Mouse (Mus musculus) heart, adult 2 months (tissue): Measurements from ENCODE around the gene Pnpla6. TPM values are rescaled to one million over a fixed set of nuclear protein-coding genes. Genes with fewer than 3 reads are reported as not detected.

Experiments used
- DNase-seq, 2 experiments: peaks; one replicate each; pipeline ENCODE4 v3.0.0; 2021
- H3K27ac ChIP-seq: fragments of 200-600 bp; 2 replicates; pipeline ENCODE4 v1.8.1; 2022
- H3K27me3 ChIP-seq: fragments of 200-500 bp; 2 replicates; pipeline ENCODE4 v1.6.1; 2012; ENCODE audit warnings: mild to moderate bottlenecking, low read length, inconsistent platforms, mixed read lengths; ENCODE audit not compliant: control insufficient read depth, insufficient read depth
- H3K36me3 ChIP-seq: fragments of 200-500 bp; 2 replicates; pipeline ENCODE4 v1.6.1; 2012; ENCODE audit warnings: low read length, inconsistent platforms; ENCODE audit not compliant: control insufficient read depth, insufficient read depth
- H3K4me1 ChIP-seq: fragments of 200-500 bp; 2 replicates; pipeline ENCODE4 v1.6.1; 2011; ENCODE audit warnings: low read length; ENCODE audit not compliant: control insufficient read depth, insufficient read depth
- H3K4me3 ChIP-seq: fragments of 200-600 bp; 2 replicates; pipeline ENCODE4 v1.8.1; 2022
- H3K79me2 ChIP-seq: fragments of 200-500 bp; replicated peaks from 2 replicates; pipeline ENCODE4 v1.6.1; 2012; ENCODE audit warnings: mild to moderate bottlenecking, inconsistent platforms, low read length, moderate library complexity, mixed read lengths; ENCODE audit not compliant: control insufficient read depth, insufficient read depth
- H3K9ac ChIP-seq: fragments of 200-500 bp; 2 replicates; pipeline ENCODE4 v1.6.1; 2012; ENCODE audit warnings: low read depth, mild to moderate bottlenecking, control low read depth, inconsistent platforms, low read length, mixed read lengths
- CTCF ChIP-seq: fragments of 200-600 bp; IDR thresholded peaks from 2 replicates; pipeline ENCODE4 v1.8.1; 2022; ENCODE audit warnings: antibody characterized with exemption, mild to moderate bottlenecking, moderate library complexity
- EP300 ChIP-seq: fragments of 200-500 bp; IDR thresholded peaks from 2 replicates; pipeline ENCODE4 v1.6.1; 2011; ENCODE audit warnings: low read depth, low read length, control low read depth; ENCODE audit not compliant: insufficient read depth
- POLR2A ChIP-seq: fragments of 200-500 bp; IDR thresholded peaks from 2 replicates; pipeline ENCODE4 v1.6.1; 2011; ENCODE audit warnings: mild to moderate bottlenecking, low read depth, low read length, control low read depth; ENCODE audit not compliant: insufficient read depth
- WGBS: fragments of 180-500 bp; shearing (Covaris S2); methylation state at CpG from one replicate; pipeline ENCODE4 v1.1.7; 2018; 5-methylcytosine and 5-hydroxymethylcytosine counted together
- intact Hi-C: fragments of 180-260 bp; cut with DNase I; formaldehyde crosslinking; loops from one replicate; pipeline ENCODE4 v1.15.1; 2025
- long read RNA-seq: library from polyadenylated mRNA; stranded (forward); transcript quantifications from one replicate; pipeline ENCODE4 v2.0.0, GENCODE M21; 2021
- polyA plus RNA-seq: library from polyadenylated mRNA; depleted of rRNA; stranded (reverse); fragments of >200 nt; gene quantifications from 2 replicates; pipeline ENCODE4 v1.2.3, GENCODE M21; 2012; rRNA removed
- total RNA-seq, 2 experiments: library from RNA; stranded (reverse); gene quantifications; 2 replicates each; pipeline ENCODE4 v1.2.3; 2021

Gene Pnpla6
- total RNA-seq (10 to 100 TPM in 1 of 2 experiments, 1 to 10 TPM in 1; 8.5 to 11.1 TPM), polyA plus RNA-seq (24.8 and 25.1 TPM in 2 replicates)
- long read RNA-seq, partial matches to known transcripts = 4 of 10 reads
- long read RNA-seq, other reads (novel, unspliced or antisense) = 6 of 10 reads

GRCm38 (mm10) chr8:3515260-3515671 is at the start of gene Pnpla6:
Pnpla6 (plus strand) TSS chr8:3515384.
- H3K79me2 ChIP-seq = no peaks in the 10 kb centered on the region
- peak within 1 kb of the TSS; percentile 62 for H3K9ac ChIP-seq
- TF ChIP-seq POLR2A = peak; percentile 89
- peak; percentile 61; the same call in 1 of the 2 replicates for TF ChIP-seq EP300
- TF ChIP-seq CTCF = no peak
- peak within 1 kb of the TSS; percentile 87 for H3K27ac ChIP-seq
- H3K27me3 ChIP-seq = no peaks in the 10 kb centered on the region
- under 1% methylated on average over 25 of the region's 25 CpGs for WGBS
- no peaks in the 10 kb centered on the region for H3K36me3 ChIP-seq
- intact Hi-C loops = loop anchor here (5.0 kb wide), 3 partner anchors 107 to 293 kb away; partner anchors contain the start of genes Pet100 and Xab2
- DNase-seq = peak; percentile 91 to 93
- H3K4me1 ChIP-seq = no peaks in the 10 kb centered on the region; the same call in 1 of the 2 replicates
- H3K4me3 ChIP-seq = peak within 1 kb of the TSS; percentile 70

- H3K9ac ChIP-seq = peak within 1 kb of the TSS; percentile 61
- H3K27ac ChIP-seq = peak within 1 kb of the TSS; percentile 83
- H3K4me1 ChIP-seq = no peaks in the 10 kb centered on the region
- peak; percentile 87 for TF ChIP-seq POLR2A
- TF ChIP-seq CTCF = no peak
- TF ChIP-seq EP300 = peak; percentile 51; the same call in 1 of the 2 replicates
- WGBS = 5% methylated on average over 32 of the region's 32 CpGs
- intact Hi-C loops = loop anchor here (2.0 to 5.0 kb wide), 2 partner anchors 26 to 205 kb away; partner anchors contain the start of genes Fcor and Zfp358
- peak within 1 kb of the TSS; percentile 60 for H3K4me3 ChIP-seq
- no peaks in the 10 kb centered on the region for H3K79me2 ChIP-seq
- H3K36me3 ChIP-seq = no peaks in the 10 kb centered on the region
- H3K27me3 ChIP-seq = no peaks in the 10 kb centered on the region
- DNase-seq = peak; percentile 97 to 98
These were observed 47.9 kb upstream of the Pnpla6 start, which contains the start of gene Pex11g for GRCm38 (mm10) chr8:3467006-3467885. Pex11g (minus strand) TSS chr8:3467680.

GRCm38 (mm10) chr8:3467886-3468545 is 47.2 kb upstream of the Pnpla6 start:
- TF ChIP-seq POLR2A = no peak
- TF ChIP-seq CTCF = no peak
- TF ChIP-seq EP300 = no peak
- intact Hi-C loops = loop anchor here (2.0 to 5.0 kb wide), 2 partner anchors 25 to 204 kb away; partner anchors contain the start of genes Fcor and Zfp358
- DNase-seq = no peak

GRCm38 (mm10) chr8:3468838-3469237 is 46.3 kb upstream of the Pnpla6 start:
- TF ChIP-seq EP300 (no peak), CTCF (peak; percentile 34)
- Histone ChIP-seq H3K36me3 (no peaks in the 10 kb centered on the region), H3K4me1 (no peaks in the 10 kb centered on the region), H3K27me3 (no peaks in the 10 kb centered on the region), H3K4me3 (no peak overlapping the region), H3K9ac (no peak overlapping the region), H3K79me2 (no peaks in the 10 kb centered on the region), H3K27ac (no peak overlapping the region)
- no peak for DNase-seq
- intact Hi-C loops = loop anchor here (5.0 kb wide), 1 partner anchor 203 kb away; the partner anchor contains the start of gene Fcor
- WGBS = 96% methylated on average over 1 of the region's 1 CpGs

More at GRCm38 (mm10) chr8:3467886-3468545, 47.2 kb upstream of the Pnpla6 start:
- Histone ChIP-seq H3K36me3 (no peaks in the 10 kb centered on the region), H3K79me2 (no peaks in the 10 kb centered on the region), H3K9ac (peak overlapping the region; percentile 40), H3K27me3 (no peaks in the 10 kb centered on the region), H3K27ac (peak overlapping the region; percentile 83), H3K4me1 (no peaks in the 10 kb centered on the region), H3K4me3 (peak overlapping the region; percentile 60)
- WGBS = 55% methylated on average over 9 of the region's 9 CpGs

- no peak within 1 kb of the TSS for H3K4me3 ChIP-seq
- DNase-seq = no peak
- H3K9ac ChIP-seq = no peak within 1 kb of the TSS
- TF ChIP-seq POLR2A (no peak), CTCF (no peak), EP300 (no peak)
- no peak within 1 kb of the TSS for H3K27ac ChIP-seq
- H3K36me3 ChIP-seq = no peaks in the 10 kb centered on the region
- H3K27me3 ChIP-seq = no peaks in the 10 kb centered on the region
- intact Hi-C loops = no loop called here
- H3K79me2 ChIP-seq = no peaks in the 10 kb centered on the region
- H3K4me1 ChIP-seq = no peaks in the 10 kb centered on the region
These were observed 44.6 kb upstream of the Pnpla6 start, which contains the start of gene Tex45 for GRCm38 (mm10) chr8:3470562-3470961. Tex45 (plus strand) TSS chr8:3470862.
